Mouse (Mus musculus) hematopoietic multipotent progenitor cell, adult 10-12 weeks (in vitro differentiated cells): Measurements from ENCODE around the gene Btbd35f17. TPM values are rescaled to one million over a fixed set of nuclear protein-coding genes. Genes with fewer than 3 reads are reported as not detected.

Experiments used
- polyA plus RNA-seq: library from polyadenylated mRNA; stranded (reverse); fragments of >175 nt; gene quantifications from 2 replicates; pipeline ENCODE4 v1.2.3, GENCODE M21; 2012; ENCODE audit warnings: low replicate concordance

The Btbd35f17 gene
- not detected in 2 replicates for polyA plus RNA-seq

GRCm38 (mm10) chrX:4370336-4370735 is at the start of gene Btbd35f17:
Gene Btbd35f17, plus strand, starts transcription at chrX:4370636.

Other genes with a start within 250 kb of the Btbd35f17 start
- gene Btbd35f28, start 174.1 kb upstream of the Btbd35f17 start, polyA plus RNA-seq: not detected in 2 replicates
- gene Btbd35f20, start 79.4 kb upstream of the Btbd35f17 start, polyA plus RNA-seq: not detected in 2 replicates